Mouse (Mus musculus) heart, embryonic 16.5 days (tissue): ENCODE data around the gene Golga4. TPM values are rescaled to one million over a fixed set of nuclear protein-coding genes. Genes with fewer than 3 reads are reported as not detected.
A peak's percentile ranks its signal among the peaks of the same experiment; 100 is the strongest.

Experiments
- ATAC-seq: fragments of 200-750 bp; cut with Nextera tagmentation; replicated peaks from 2 replicates; pipeline ENCODE4 v1.8.0; 2017; ENCODE audit warnings: moderate number of reproducible peaks; ENCODE audit not compliant: insufficient read depth, low FRiP score; ENCODE audit errors: extremely low read depth
- H3K27ac ChIP-seq: fragments of 300-500 bp; sonication (generic); 2 replicates; pipeline ENCODE4 v1.5.1; 2014; ENCODE audit warnings: mild to moderate bottlenecking, low read length, control low read depth, moderate library complexity
- H3K27me3 ChIP-seq: fragments of 300-500 bp; sonication (generic); 2 replicates; pipeline ENCODE4 v1.6.1; 2014; ENCODE audit warnings: low read length, mixed read lengths; ENCODE audit not compliant: control insufficient read depth, insufficient read depth
- H3K36me3 ChIP-seq: fragments of 300-500 bp; sonication (generic); 2 replicates; pipeline ENCODE4 v1.6.1; 2014; ENCODE audit not compliant: control insufficient read depth, insufficient read depth
- H3K4me1 ChIP-seq: fragments of 300-500 bp; sonication (generic); 2 replicates; pipeline ENCODE4 v1.6.1; 2014; ENCODE audit warnings: low read length, mixed read lengths; ENCODE audit not compliant: control insufficient read depth, insufficient read depth
- H3K4me2 ChIP-seq: fragments of 300-500 bp; sonication (generic); 2 replicates; pipeline ENCODE4 v1.6.1; 2014; ENCODE audit warnings: low read depth, mild to moderate bottlenecking, control low read depth, low read length
- H3K4me3 ChIP-seq: fragments of 300-500 bp; sonication (generic); 2 replicates; pipeline ENCODE4 v1.5.1; 2014; ENCODE audit warnings: mild to moderate bottlenecking, control low read depth, low read length
- H3K9ac ChIP-seq: fragments of 300-500 bp; sonication (generic); 2 replicates; pipeline ENCODE4 v1.6.1; 2014; ENCODE audit warnings: low read length, control low read depth
- H3K9me3 ChIP-seq: fragments of 300-500 bp; sonication (generic); replicated peaks from 2 replicates; pipeline ENCODE4 v1.6.1; 2016; ENCODE audit warnings: low read length; ENCODE audit not compliant: control insufficient read depth
- WGBS: fragments of 180-500 bp; shearing (Covaris S2); extraction: QIAGEN DNeasy Blood & Tissue Kit; methylation state at CpG from one replicate; pipeline ENCODE4 v1.1.7; 2014; 5-methylcytosine and 5-hydroxymethylcytosine counted together
- polyA plus RNA-seq: library from polyadenylated mRNA; unstranded; fragments of >200 nt; fragmentation: Nextera tagmentation; extraction: Ambion mirVana; gene quantifications from 2 replicates; pipeline ENCODE4 v1.2.1, GENCODE M21; 2015

Golga4 gene
- 51.5 and 54.6 TPM in 2 replicates for polyA plus RNA-seq

DNA sequence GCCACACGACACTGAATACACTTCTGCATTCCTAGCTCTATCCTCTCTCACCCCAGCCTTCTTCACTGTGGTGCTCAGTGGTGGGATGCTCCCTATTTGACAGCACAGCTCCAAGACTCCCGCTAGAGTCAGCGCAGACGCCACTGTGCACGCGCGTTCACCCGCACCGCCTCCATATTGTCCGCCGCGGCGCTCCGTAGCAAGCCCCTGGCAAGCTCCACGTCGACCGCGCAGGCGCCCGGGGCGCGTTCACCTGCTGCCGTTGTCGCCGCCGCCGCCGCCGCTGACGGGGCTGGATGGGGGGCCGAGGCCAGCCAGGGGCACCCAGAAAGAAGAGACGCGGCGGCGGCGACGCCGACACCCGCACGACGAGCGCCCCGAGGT, at the start of gene Golga4:
Golga4 (plus strand) TSS at position 248 of the 384 bp plus-strand sequence.
- H3K36me3 ChIP-seq, result no peaks in the 10 kb centered on the region
- H3K9me3 ChIP-seq, result no peaks in the 10 kb centered on the region
- peak within 1 kb of the TSS; percentile 84 for H3K4me2 ChIP-seq
- no peaks in the 10 kb centered on the region for H3K27me3 ChIP-seq
- H3K27ac ChIP-seq, result peak within 1 kb of the TSS; percentile 77
- H3K4me3 ChIP-seq, result peak within 1 kb of the TSS; percentile 81
- peak; percentile 87 for ATAC-seq
- peak within 1 kb of the TSS; percentile 89 for H3K9ac ChIP-seq
- WGBS, result under 1% methylated on average over 43 of the region's 43 CpGs
- peaks cover 24% of the 10 kb centered on the region for H3K4me1 ChIP-seq

GRCm38 (mm10) chr9:118456405-118456804, 49.7 kb upstream of the Golga4 start:
- peaks cover 8% of the 10 kb centered on the region for H3K27me3 ChIP-seq

DNA sequence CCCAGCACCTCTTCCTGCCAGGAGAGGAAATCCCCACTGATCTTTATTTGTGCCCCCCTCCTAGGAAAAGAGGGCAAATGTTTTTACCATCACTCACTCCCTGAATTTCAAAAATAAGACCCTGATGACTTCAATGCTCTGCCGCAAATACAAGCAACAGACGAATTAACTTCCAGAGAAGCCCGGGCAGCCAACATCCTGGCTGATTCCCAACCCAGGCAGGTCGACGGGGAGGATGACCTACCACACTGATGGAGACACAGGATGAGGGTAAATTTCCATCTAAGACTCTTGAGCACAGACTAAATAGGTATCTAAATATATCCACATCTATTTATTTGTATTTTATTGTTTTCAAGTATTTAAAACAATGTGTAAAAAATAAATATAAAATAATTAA, 48.0 kb upstream of the Golga4 start:
- no peak overlapping the region for H3K9ac ChIP-seq
- ATAC-seq, result no peak
- no peaks in the 10 kb centered on the region for H3K9me3 ChIP-seq
- no peak overlapping the region for H3K4me3 ChIP-seq
- no peak overlapping the region for H3K27ac ChIP-seq
- no peaks in the 10 kb centered on the region for H3K4me1 ChIP-seq
- H3K36me3 ChIP-seq, result no peaks in the 10 kb centered on the region
- H3K4me2 ChIP-seq, result no peak overlapping the region
- 13% methylated on average over 5 of the region's 5 CpGs for WGBS
- peaks cover 3% of the 10 kb centered on the region for H3K27me3 ChIP-seq

More at GRCm38 (mm10) chr9:118456405-118456804, 49.7 kb upstream of the Golga4 start:
- H3K9ac ChIP-seq, result no peak overlapping the region
- ATAC-seq, result no peak
- H3K4me2 ChIP-seq, result no peak overlapping the region
- H3K36me3 ChIP-seq, result no peaks in the 10 kb centered on the region
- no peak overlapping the region for H3K27ac ChIP-seq
- H3K9me3 ChIP-seq, result no peaks in the 10 kb centered on the region
- no peaks in the 10 kb centered on the region for H3K4me1 ChIP-seq
- 31% methylated on average over 6 of the region's 6 CpGs for WGBS
- no peak overlapping the region for H3K4me3 ChIP-seq

DNA sequence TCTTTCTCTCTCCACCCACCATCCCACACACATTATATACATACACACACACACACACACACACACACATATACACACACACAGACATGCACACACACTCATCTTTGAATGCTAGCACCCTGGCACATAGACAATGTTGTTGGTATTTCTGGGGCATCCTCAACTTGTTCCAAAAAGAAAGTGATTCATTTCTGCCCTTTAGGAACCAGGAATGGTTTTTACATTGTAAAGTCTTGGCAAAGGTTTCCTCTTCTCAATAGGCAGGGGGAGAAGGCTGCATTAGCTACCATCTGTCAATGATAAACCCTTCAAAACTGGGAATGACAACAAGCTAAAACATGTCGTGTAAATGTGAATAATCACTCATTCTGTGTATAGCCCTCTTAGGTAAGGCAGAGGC, 42.0 kb upstream of the Golga4 start:
- H3K4me1 ChIP-seq, result no peaks in the 10 kb centered on the region
- H3K36me3 ChIP-seq, result no peaks in the 10 kb centered on the region
- no peak for ATAC-seq
- H3K9me3 ChIP-seq, result no peaks in the 10 kb centered on the region
- peaks cover 16% of the 10 kb centered on the region for H3K27me3 ChIP-seq
- H3K4me3 ChIP-seq, result no peak overlapping the region
- no peak overlapping the region for H3K4me2 ChIP-seq
- WGBS, result 54% methylated on average over 1 of the region's 1 CpGs
- H3K9ac ChIP-seq, result no peak overlapping the region
- no peak overlapping the region for H3K27ac ChIP-seq

DNA sequence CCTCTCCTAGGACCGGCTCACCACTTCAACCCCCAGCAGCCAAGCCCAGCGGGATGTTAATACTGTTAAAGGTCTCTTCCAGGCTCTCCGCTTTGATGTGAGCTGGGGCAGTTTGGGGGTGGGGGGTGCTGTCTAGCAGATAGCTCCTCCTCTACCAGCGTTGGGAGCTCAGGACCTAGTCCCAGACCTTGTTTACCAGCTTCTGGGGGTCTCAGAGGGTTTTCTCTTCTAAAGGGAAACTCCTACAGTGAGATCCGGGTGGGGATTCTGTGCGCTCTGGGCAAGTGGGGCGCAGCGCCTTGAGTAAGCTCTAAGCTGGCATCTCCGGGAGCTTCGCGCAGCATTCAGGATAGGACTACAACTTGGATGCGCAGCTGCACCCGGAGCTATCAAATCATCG, 37.8 kb upstream of the Golga4 start:
- 7% methylated on average over 14 of the region's 14 CpGs for WGBS
- Histone ChIP-seq H3K27me3 (peaks cover 48% of the 10 kb centered on the region), H3K4me3 (peak overlapping the region; percentile 17; the same call in 1 of the 2 replicates), H3K9ac (no peak overlapping the region), H3K36me3 (no peaks in the 10 kb centered on the region), H3K4me1 (no peaks in the 10 kb centered on the region), H3K9me3 (no peaks in the 10 kb centered on the region), H3K27ac (no peak overlapping the region), H3K4me2 (no peak overlapping the region)
- ATAC-seq, result no peak

GRCm38 (mm10) chr9:118469272-118469671, 36.8 kb upstream of the Golga4 start:
- no peaks in the 10 kb centered on the region for H3K4me1 ChIP-seq
- no peak for ATAC-seq
- 11% methylated on average over 15 of the region's 16 CpGs for WGBS
- peaks cover 48% of the 10 kb centered on the region for H3K27me3 ChIP-seq
- H3K4me2 ChIP-seq, result no peak overlapping the region
- no peak overlapping the region for H3K9ac ChIP-seq
- no peak overlapping the region for H3K27ac ChIP-seq
- no peak overlapping the region for H3K4me3 ChIP-seq
- H3K9me3 ChIP-seq, result no peaks in the 10 kb centered on the region
- H3K36me3 ChIP-seq, result no peaks in the 10 kb centered on the region

DNA sequence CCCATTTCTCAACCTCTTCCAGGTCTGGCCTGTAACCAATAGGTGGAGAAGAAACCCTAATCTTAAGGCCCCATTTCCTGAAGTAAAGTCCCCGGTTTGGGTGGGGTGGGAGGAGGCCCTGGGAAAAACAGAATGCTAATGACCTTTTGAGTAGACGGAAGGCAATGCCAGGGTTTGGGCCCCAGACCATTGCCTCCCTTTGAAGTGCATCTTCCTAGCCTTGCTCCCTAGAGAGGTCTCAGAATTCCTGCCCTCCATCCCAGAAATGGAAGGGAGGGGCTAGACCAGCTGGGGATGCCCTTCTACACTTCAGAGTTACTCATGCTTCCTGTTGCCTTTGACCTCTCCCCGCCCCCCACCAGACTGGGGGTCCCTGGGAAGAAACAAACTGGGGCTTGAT, 34.8 kb upstream of the Golga4 start:
- H3K4me1 ChIP-seq, result no peaks in the 10 kb centered on the region
- H3K27ac ChIP-seq, result no peak overlapping the region
- ATAC-seq, result no peak
- H3K9ac ChIP-seq, result no peak overlapping the region
- H3K4me3 ChIP-seq, result no peak overlapping the region
- peaks cover 60% of the 10 kb centered on the region for H3K27me3 ChIP-seq
- H3K9me3 ChIP-seq, result no peaks in the 10 kb centered on the region
- H3K36me3 ChIP-seq, result no peaks in the 10 kb centered on the region
- no peak overlapping the region for H3K4me2 ChIP-seq
- 29% methylated on average over 3 of the region's 3 CpGs for WGBS

DNA sequence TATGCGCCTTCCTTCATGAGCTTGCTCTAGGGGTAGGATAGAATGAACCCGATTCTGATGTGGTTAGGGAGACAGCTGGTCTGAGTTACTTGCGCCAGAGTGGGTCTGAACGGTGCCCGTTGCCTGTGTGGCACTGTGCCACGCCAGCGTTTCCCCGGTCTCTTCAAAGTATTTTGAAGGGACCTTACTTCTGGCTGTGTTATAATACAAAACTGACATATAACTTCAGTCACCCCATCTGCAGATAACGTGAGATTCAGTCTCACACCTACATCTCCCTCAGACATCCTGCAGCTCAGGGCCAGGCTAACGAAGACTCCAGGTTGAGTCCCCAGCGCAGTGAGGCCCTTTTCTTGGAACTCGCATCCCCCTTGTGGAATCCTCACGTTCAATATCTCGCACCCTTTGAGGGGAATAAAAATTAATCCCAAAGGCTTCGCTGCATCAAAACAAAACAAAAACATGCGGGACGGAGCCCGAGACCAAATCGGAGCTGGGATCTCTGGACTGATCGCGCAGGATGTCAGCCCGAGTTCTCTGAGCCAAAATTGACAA, 29.8 kb upstream of the Golga4 start:
- 2% methylated on average over 22 of the region's 22 CpGs for WGBS
- Histone ChIP-seq H3K27me3 (peaks cover 59% of the 10 kb centered on the region), H3K4me3 (peak overlapping the region; percentile 54), H3K9ac (no peak overlapping the region), H3K4me1 (peaks cover 13% of the 10 kb centered on the region), H3K9me3 (no peaks in the 10 kb centered on the region), H3K27ac (no peak overlapping the region), H3K36me3 (no peaks in the 10 kb centered on the region), H3K4me2 (peak overlapping the region; percentile 72)
- no peak for ATAC-seq

GRCm38 (mm10) chr9:118476766-118477271, 29.2 kb upstream of the Golga4 start:
- WGBS, result 1% methylated on average over 33 of the region's 33 CpGs
- no peaks in the 10 kb centered on the region for H3K9me3 ChIP-seq

More at GRCm38 (mm10) chr9:118476766-118477271, 29.2 kb upstream of the Golga4 start:
- no peak overlapping the region for H3K27ac ChIP-seq
- H3K4me1 ChIP-seq, result peaks cover 13% of the 10 kb centered on the region
- no peaks in the 10 kb centered on the region for H3K36me3 ChIP-seq
- no peak overlapping the region for H3K9ac ChIP-seq
- H3K4me3 ChIP-seq, result peak overlapping the region; percentile 54
- ATAC-seq, result no peak
- H3K4me2 ChIP-seq, result peak overlapping the region; percentile 72
- H3K27me3 ChIP-seq, result peaks cover 59% of the 10 kb centered on the region
